Mouse (Mus musculus) spleen, adult 2 months (tissue): ENCODE results near the gene Ice2.

Experiments
- CTCF ChIP-seq: fragments of 200-500 bp; IDR thresholded peaks from 2 replicates; pipeline ENCODE4 v1.5.1; 2011; ENCODE audit warnings: mild to moderate bottlenecking, inconsistent platforms; ENCODE audit not compliant: insufficient read depth, insufficient read length, insufficient replicate concordance; ENCODE audit errors: extremely low read depth
- POLR2A ChIP-seq: fragments of 200-500 bp; IDR thresholded peaks from 2 replicates; pipeline ENCODE4 v1.6.1; 2011; ENCODE audit warnings: low read depth, low read length, inconsistent platforms

GRCm38 (mm10) chr9:69364117-69364516 is 33.6 kb upstream of the Ice2 start:
- TF ChIP-seq CTCF (no peak), POLR2A (no peak)
